Mouse (Mus musculus): ENCODE results near the gene Aloxe3.

- no peak for TF ChIP-seq CTCF (IDR thresholded peaks at IDR 0.05; ENCODE audit: borderline replicate concordance, extremely low read depth, insufficient read depth, insufficient read length)
- TF ChIP-seq POLR2A (IDR thresholded peaks at IDR 0.05; ENCODE audit: borderline replicate concordance, extremely low read depth, insufficient read depth, insufficient read length, poor library complexity, severe bottlenecking): no peak
These were observed 43.6 kb downstream of the Aloxe3 start for GRCm38 (mm10) chr11:69169313-69169712.

Data from brain, embryonic 14.5 days (tissue).